Mouse (Mus musculus) MEL (cell line): ENCODE results near the gene Taar9. TPM values are rescaled to one million over a fixed set of nuclear protein-coding genes. Genes with fewer than 3 reads are reported as not detected.

ENCODE experiments used
- DNase-seq: peaks from one replicate; pipeline ENCODE4 v3.0.0; 2011; ENCODE audit warnings: low read depth, low spot score
- H3K27ac ChIP-seq: 2 replicates; pipeline ENCODE4 v1.5.1; 2012; ENCODE audit warnings: low read depth, mild to moderate bottlenecking, control low read depth, low read length, moderate library complexity; ENCODE audit not compliant: control insufficient read depth
- H3K27me3 ChIP-seq, 2 experiments: fragments of 150-350 bp in 1 of 2; sonication (generic) in 1 of 2; 2 replicates each; pipeline ENCODE4 v1.6.1; 2012; ENCODE audit warnings: low read length in 2 of 2, mild to moderate bottlenecking in 2 of 2, improper control_type of control experiment in 1 of 2, moderate library complexity in 1 of 2; ENCODE audit not compliant: insufficient read depth in 2 of 2, control insufficient read depth in 1 of 2
- H3K36me3 ChIP-seq, 2 experiments: 2 replicates each; pipeline ENCODE4 v1.6.1; 2012 to 2014; ENCODE audit warnings: low read length in 2 of 2, improper control_type of control experiment in 1 of 2, inconsistent platforms in 1 of 2, mild to moderate bottlenecking in 1 of 2; ENCODE audit not compliant: insufficient read depth in 2 of 2, control insufficient read depth in 1 of 2
- H3K4me1 ChIP-seq, 2 experiments: fragments of 150-350 bp in 1 of 2; sonication (generic) in 1 of 2; 2 replicates each; pipeline ENCODE4 v1.6.1; 2012; ENCODE audit warnings: low read length in 2 of 2, improper control_type of control experiment in 1 of 2, mild to moderate bottlenecking in 1 of 2; ENCODE audit not compliant: insufficient read depth in 2 of 2, control insufficient read depth in 1 of 2
- H3K4me3 ChIP-seq, 2 experiments: fragments of 150-350 bp in 1 of 2; sonication (generic) in 1 of 2; 2 replicates each; pipeline ENCODE4 v1.5.1; 2012; ENCODE audit warnings: low read depth in 2 of 2, low read length in 2 of 2, mild to moderate bottlenecking in 2 of 2, moderate library complexity in 2 of 2, control low read depth in 1 of 2, improper control_type of control experiment in 1 of 2; ENCODE audit not compliant: control insufficient read depth in 1 of 2, insufficient read depth in 1 of 2
- H3K79me2 ChIP-seq: 2 replicates; pipeline ENCODE4 v1.6.1; 2012; ENCODE audit warnings: mild to moderate bottlenecking, low read length, moderate library complexity; ENCODE audit not compliant: control insufficient read depth, poor library complexity, insufficient read depth
- H3K9ac ChIP-seq: 2 replicates; pipeline ENCODE4 v1.6.1; 2012; ENCODE audit warnings: low read depth, mild to moderate bottlenecking, control low read depth, low read length, moderate library complexity; ENCODE audit not compliant: control insufficient read depth, poor library complexity, severe bottlenecking
- H3K9me3 ChIP-seq: fragments of 150-350 bp; sonication (generic); replicated peaks from 2 replicates; pipeline ENCODE4 v1.6.1; 2012; ENCODE audit warnings: mild to moderate bottlenecking, low read length, improper control_type of control experiment, moderate library complexity; ENCODE audit not compliant: insufficient read depth
- BHLHE40 ChIP-seq: IDR thresholded peaks from 2 replicates; pipeline ENCODE4 v1.6.1; 2012; ENCODE audit warnings: low read depth, mild to moderate bottlenecking, inconsistent platforms, low read length, improper control_type of control experiment, borderline replicate concordance
- CHD1 ChIP-seq: IDR thresholded peaks from 2 replicates; pipeline ENCODE4 v1.6.1; 2012; ENCODE audit warnings: low read depth, mild to moderate bottlenecking, inconsistent platforms, low read length, improper control_type of control experiment
- CHD2 ChIP-seq: IDR thresholded peaks from 2 replicates; pipeline ENCODE4 v1.6.1; 2011; ENCODE audit warnings: low read length, improper control_type of control experiment
- GABPA ChIP-seq: IDR thresholded peaks from 2 replicates; pipeline ENCODE4 v1.6.1; 2012; ENCODE audit warnings: low read depth, mild to moderate bottlenecking, inconsistent platforms, low read length, improper control_type of control experiment, moderate library complexity
- GATA1 ChIP-seq: IDR thresholded peaks from 2 replicates; pipeline ENCODE4 v1.6.1; 2011; ENCODE audit warnings: low read depth, low read length, improper control_type of control experiment
- JUND ChIP-seq: IDR thresholded peaks from 2 replicates; pipeline ENCODE4 v1.6.1; 2011; ENCODE audit warnings: low read depth, mild to moderate bottlenecking, improper control_type of control experiment, low read length
- KAT2A ChIP-seq: conservative IDR thresholded peaks from 2 replicates; pipeline ENCODE4 v1.6.1; 2012; ENCODE audit warnings: low read depth, low read length, improper control_type of control experiment, inconsistent platforms
- MAFK ChIP-seq: IDR thresholded peaks from 2 replicates; pipeline ENCODE4 v1.6.1; 2011; ENCODE audit warnings: low read depth, mild to moderate bottlenecking, low read length, improper control_type of control experiment, borderline replicate concordance
- MAZ ChIP-seq: IDR thresholded peaks from 2 replicates; pipeline ENCODE4 v1.6.1; 2012; ENCODE audit warnings: low read depth, mild to moderate bottlenecking, inconsistent platforms, low read length, improper control_type of control experiment
- POLR2A ChIP-seq, 2 experiments: IDR thresholded peaks; 2 replicates each; pipeline ENCODE4 v1.6.1; 2011 to 2012; ENCODE audit warnings: low read length in 2 of 2, mild to moderate bottlenecking in 2 of 2, control low read depth in 1 of 2, improper control_type of control experiment in 1 of 2, low read depth in 1 of 2, moderate library complexity in 1 of 2; ENCODE audit not compliant: control insufficient read depth in 1 of 2, insufficient read depth in 1 of 2, poor library complexity in 1 of 2
- POLR2AphosphoS5 ChIP-seq: IDR thresholded peaks from 2 replicates; pipeline ENCODE4 v1.6.1; 2012; ENCODE audit warnings: low read depth, borderline replicate concordance, mild to moderate bottlenecking, inconsistent platforms, low read length, moderate library complexity, mixed read lengths
- SIN3A ChIP-seq: IDR thresholded peaks from 2 replicates; pipeline ENCODE4 v1.6.1; 2012; ENCODE audit warnings: low read length, improper control_type of control experiment, inconsistent platforms
- SMC3 ChIP-seq: IDR thresholded peaks from 2 replicates; pipeline ENCODE4 v1.6.1; 2011; ENCODE audit warnings: low read depth, low read length, improper control_type of control experiment
- TAL1 ChIP-seq: IDR thresholded peaks from 2 replicates; pipeline ENCODE4 v1.6.1; 2012; ENCODE audit warnings: mild to moderate bottlenecking, inconsistent platforms, low read length, moderate library complexity, mixed read lengths
- TBP ChIP-seq: IDR thresholded peaks from 2 replicates; pipeline ENCODE4 v1.8.0; 2011; ENCODE audit warnings: low read depth, low read length, improper control_type of control experiment
- TCF12 ChIP-seq: IDR thresholded peaks from 2 replicates; pipeline ENCODE4 v1.6.1; 2014; ENCODE audit warnings: low read depth, mild to moderate bottlenecking, inconsistent platforms, low read length, improper control_type of control experiment, moderate library complexity
- UBTF ChIP-seq: IDR thresholded peaks from 2 replicates; pipeline ENCODE4 v1.6.1; 2012; ENCODE audit warnings: low read depth, mild to moderate bottlenecking, inconsistent platforms, low read length, improper control_type of control experiment, moderate library complexity, borderline replicate concordance; ENCODE audit not compliant: insufficient read depth
- USF1 ChIP-seq: IDR thresholded peaks from 2 replicates; pipeline ENCODE4 v1.6.1; 2014; ENCODE audit warnings: low read depth, mild to moderate bottlenecking, inconsistent platforms, low read length, improper control_type of control experiment, moderate library complexity
- USF2 ChIP-seq, 2 experiments: IDR thresholded peaks; 2 replicates each; pipeline ENCODE4 v1.6.1; 2011 to 2012; ENCODE audit warnings: improper control_type of control experiment in 2 of 2, low read length in 2 of 2, borderline replicate concordance in 1 of 2, inconsistent platforms in 1 of 2, low read depth in 1 of 2, mild to moderate bottlenecking in 1 of 2; ENCODE audit not compliant: insufficient read depth in 1 of 2
- ZC3H11A ChIP-seq: IDR thresholded peaks from 2 replicates; pipeline ENCODE4 v1.6.1; 2012; ENCODE audit warnings: low read depth, mild to moderate bottlenecking, inconsistent platforms, low read length, improper control_type of control experiment
- ZMIZ1 ChIP-seq: IDR thresholded peaks from 2 replicates; pipeline ENCODE4 v1.6.1; 2012; ENCODE audit warnings: low read depth, mild to moderate bottlenecking, inconsistent platforms, low read length, improper control_type of control experiment, moderate library complexity
- polyA plus RNA-seq, 2 experiments: library from polyadenylated mRNA; stranded (reverse) in 1 of 2; unstranded in 1 of 2; fragments of >175 nt in 1 of 2; fragments of >200 nt in 1 of 2; gene quantifications; 2 replicates each; pipeline versions ENCODE4 v1.2.1 to v1.2.4; 2012; ENCODE audit warnings: low replicate concordance in 2 of 2, low read depth in 1 of 2; ENCODE audit not compliant: insufficient read length in 2 of 2, insufficient read depth in 1 of 2, missing spikeins in 1 of 2
- total RNA-seq: library from RNA; depleted of rRNA; stranded (reverse); fragments of 300-350 nt; gene quantifications from 2 replicates; pipeline ENCODE4 v1.2.3, GENCODE M21; 2012

Gene Taar9
- total and polyA plus RNA-seq, 3 experiments = not detected

DNA sequence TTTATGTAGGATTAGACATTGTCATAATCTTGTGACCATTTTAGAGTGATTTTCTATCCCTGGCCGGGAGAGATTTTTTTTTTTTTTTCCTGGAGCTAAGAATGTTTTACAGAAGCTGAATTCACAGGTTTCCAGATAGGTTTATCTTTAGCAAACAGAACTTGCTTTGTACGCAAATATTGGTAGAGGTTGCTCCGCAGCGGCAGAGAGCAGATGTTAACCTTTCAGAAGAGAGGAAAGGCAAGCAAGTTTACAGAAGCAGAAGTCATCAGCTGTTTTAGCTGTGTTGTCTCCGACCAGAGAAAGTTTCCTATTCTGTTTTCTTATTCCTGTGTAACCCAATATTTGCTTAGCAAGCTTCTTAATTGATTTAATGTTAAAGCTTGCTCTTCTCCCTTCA lies 22.8 kb downstream of the Taar9 start:
- H3K9ac ChIP-seq = no peak overlapping the region
- 0 out of 4 replicates have a peak, but pooled peaks cover 0 to 1% of the 10 kb centered on the region in 2 experiments for H3K27me3 ChIP-seq
- H3K4me3 ChIP-seq = no peak overlapping the region
- H3K9me3 ChIP-seq = no peaks in the 10 kb centered on the region
- no peaks in the 10 kb centered on the region for H3K79me2 ChIP-seq
- no peak overlapping the region for H3K27ac ChIP-seq
- no peak for DNase-seq
- TF ChIP-seq POLR2AphosphoS5 (no peak), POLR2A (IDR thresholded peaks at IDR 0.05; ENCODE audit: control insufficient read depth in 1 of 2, insufficient read depth in 1 of 2, low read depth in 1 of 2, low read length in 2 of 2, poor library complexity in 1 of 2) (no peak), USF1 (no peak), GATA1 (no peak), ZMIZ1 (no peak), TAL1 (no peak), KAT2A (no peak), UBTF (no peak), USF2 (IDR thresholded peaks at IDR 0.05; ENCODE audit: borderline replicate concordance in 1 of 2, insufficient read depth in 1 of 2, low read depth in 1 of 2, low read length in 2 of 2) (no peak), TCF12 (no peak), TBP (no peak), CHD2 (no peak), MAFK (no peak), BHLHE40 (no peak), SMC3 (no peak)
- TF ChIP-seq, all 39 proteins: peak for 0
- Histone ChIP-seq H3K36me3 (no peaks in the 10 kb centered on the region), H3K4me1 (no peaks in the 10 kb centered on the region)

DNA sequence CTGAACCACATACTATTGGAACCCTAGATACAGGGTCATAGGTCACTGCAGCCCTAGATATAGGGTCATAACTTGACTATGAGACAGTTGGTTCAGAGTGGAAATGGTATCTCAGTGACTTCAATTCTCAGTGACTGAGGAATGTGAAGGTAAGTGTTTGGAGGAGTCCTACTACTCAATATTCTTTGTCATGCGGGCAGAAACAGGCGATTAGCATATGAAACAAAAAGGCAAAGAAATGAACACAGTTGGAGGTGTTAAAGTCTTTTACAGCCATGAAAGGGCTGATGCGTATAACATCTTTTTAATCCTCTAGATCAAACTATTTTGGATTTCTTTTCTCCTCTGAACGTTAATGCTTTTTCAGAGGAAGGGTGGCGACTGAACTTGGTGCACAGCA lies 23.4 kb downstream of the Taar9 start:
- Histone ChIP-seq H3K27me3 (0 out of 4 replicates have a peak, but pooled peaks cover 0 to 1% of the 10 kb centered on the region in 2 experiments), H3K27ac (no peak overlapping the region), H3K4me1 (no peaks in the 10 kb centered on the region), H3K36me3 (no peaks in the 10 kb centered on the region), H3K79me2 (no peaks in the 10 kb centered on the region), H3K9me3 (no peaks in the 10 kb centered on the region), H3K9ac (no peak overlapping the region), H3K4me3 (no peak overlapping the region)
- no peak for DNase-seq
- TF ChIP-seq CHD1 = no peak
- no peak for TF ChIP-seq JUND
- TF ChIP-seq TAL1 = no peak
- no peak for TF ChIP-seq SMC3
- TF ChIP-seq ZC3H11A = no peak
- no peak for TF ChIP-seq MAZ
- no peak for TF ChIP-seq POLR2A (IDR thresholded peaks at IDR 0.05; ENCODE audit: control insufficient read depth in 1 of 2, insufficient read depth in 1 of 2, low read depth in 1 of 2, low read length in 2 of 2, poor library complexity in 1 of 2)
- no peak for TF ChIP-seq GABPA
- TF ChIP-seq ZMIZ1 = no peak
- no peak for TF ChIP-seq SIN3A
- no peak for TF ChIP-seq KAT2A
